Mouse (Mus musculus) small intestine, adult 2 months (tissue): Measurements from ENCODE around the gene Elovl6. TPM values are rescaled to one million over a fixed set of nuclear protein-coding genes. Genes with fewer than 3 reads are reported as not detected.

ENCODE experiments used
- H3K27ac ChIP-seq: fragments of 200-500 bp; 2 replicates; pipeline ENCODE4 v1.5.1; 2012; ENCODE audit warnings: low read depth, low read length, control low read depth, inconsistent platforms; ENCODE audit not compliant: insufficient read depth
- H3K27me3 ChIP-seq: fragments of 200-500 bp; 2 replicates; pipeline ENCODE4 v1.6.1; 2012; ENCODE audit warnings: mild to moderate bottlenecking, moderate library complexity, low read length, inconsistent platforms; ENCODE audit not compliant: control insufficient read depth, insufficient read depth
- H3K36me3 ChIP-seq: fragments of 200-500 bp; 2 replicates; pipeline ENCODE4 v1.6.1; 2012; ENCODE audit warnings: mild to moderate bottlenecking, low read length, control low read depth, inconsistent platforms; ENCODE audit not compliant: control insufficient read depth, insufficient read depth
- H3K4me1 ChIP-seq: fragments of 200-500 bp; 2 replicates; pipeline ENCODE4 v1.6.1; 2012; ENCODE audit warnings: low read length, inconsistent platforms, mixed read lengths; ENCODE audit not compliant: control insufficient read depth, insufficient read depth, insufficient read length
- H3K4me3 ChIP-seq: fragments of 200-500 bp; 2 replicates; pipeline ENCODE4 v1.5.1; 2012; ENCODE audit warnings: low read depth, mild to moderate bottlenecking, control low read depth, inconsistent platforms, low read length, moderate library complexity
- CTCF ChIP-seq: fragments of 200-500 bp; IDR thresholded peaks from 2 replicates; pipeline ENCODE4 v1.5.1; 2012; ENCODE audit warnings: low read depth, mild to moderate bottlenecking, control low read depth, inconsistent platforms, low read length, moderate library complexity, mixed read lengths; ENCODE audit not compliant: insufficient replicate concordance, insufficient read length; ENCODE audit errors: extremely low read depth
- POLR2A ChIP-seq: fragments of 200-500 bp; IDR thresholded peaks from 2 replicates; pipeline ENCODE4 v1.6.1; 2012; ENCODE audit warnings: low read depth, mild to moderate bottlenecking, control low read depth, inconsistent platforms, low read length, moderate library complexity
- WGBS: fragments of 180-500 bp; shearing (Covaris S2); methylation state at CpG from one replicate; pipeline ENCODE4 v1.1.7; 2018; 5-methylcytosine and 5-hydroxymethylcytosine counted together
- polyA plus RNA-seq: library from polyadenylated mRNA; depleted of rRNA; stranded (reverse); fragments of >200 nt; gene quantifications from 2 replicates; pipeline ENCODE4 v1.2.3, GENCODE M21; 2012

Gene Elovl6
- polyA plus RNA-seq, 1 experiment = 25.3 TPM

- no peaks in the 10 kb centered on the region for H3K36me3 ChIP-seq
- H3K4me1 ChIP-seq = peaks cover 32% of the 10 kb centered on the region; the same call in 1 of the 2 replicates
- no peaks in the 10 kb centered on the region for H3K27me3 ChIP-seq
- H3K4me3 ChIP-seq = no peak overlapping the region
- no peak for TF ChIP-seq POLR2A
- H3K27ac ChIP-seq = no peak overlapping the region
- 72% methylated on average over 4 of the region's 4 CpGs for WGBS
These were observed 41.5 kb downstream of the Elovl6 start for GRCm38 (mm10) chr3:129573609-129574008.

DNA sequence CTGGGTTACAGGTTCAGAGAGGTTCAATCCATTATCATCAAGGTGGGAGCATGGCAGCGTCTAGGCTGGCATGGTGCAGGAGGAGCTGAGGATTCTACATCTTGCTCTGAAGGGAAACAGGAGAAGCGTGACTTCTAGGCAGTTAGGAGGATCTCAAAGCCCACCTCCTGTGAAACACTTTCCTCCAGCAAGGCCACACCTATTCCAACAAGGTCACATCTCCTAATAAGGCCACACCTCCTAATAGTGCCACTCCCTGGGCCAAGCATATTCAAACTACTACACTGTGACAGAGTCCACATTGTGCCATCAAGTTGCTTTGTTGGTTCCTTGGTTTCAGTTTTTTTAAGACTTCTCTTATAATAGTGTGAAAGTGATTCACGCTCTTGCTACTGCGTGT, 42.9 kb downstream of the Elovl6 start:
- Histone ChIP-seq H3K27ac (peak overlapping the region; percentile 95), H3K4me1 (peaks cover 41% of the 10 kb centered on the region), H3K4me3 (no peak overlapping the region), H3K36me3 (no peaks in the 10 kb centered on the region), H3K27me3 (no peaks in the 10 kb centered on the region)
- 38% methylated on average over 4 of the region's 4 CpGs for WGBS
- TF ChIP-seq POLR2A (no peak), CTCF (no peak)

DNA sequence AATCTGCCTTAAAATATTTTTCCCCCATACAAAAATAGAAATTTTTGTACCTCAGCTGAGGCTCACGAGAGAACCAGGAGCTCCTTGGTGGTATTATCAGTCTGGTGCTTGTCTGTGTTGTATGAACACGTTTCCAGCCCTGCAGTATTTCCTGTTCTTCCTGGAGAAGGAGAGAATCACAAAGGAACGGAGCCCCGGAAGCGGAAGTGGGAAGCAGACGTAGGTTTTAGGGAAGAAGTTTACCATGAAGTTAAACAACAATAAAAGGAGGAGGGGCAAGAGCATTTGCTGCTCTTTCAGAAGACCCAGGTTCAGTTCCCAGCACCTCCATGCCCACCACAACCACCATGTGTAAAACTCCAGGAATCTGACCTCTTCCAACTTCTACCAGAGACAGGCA, 44.4 kb downstream of the Elovl6 start:
- TF ChIP-seq POLR2A = no peak
- no peak for TF ChIP-seq CTCF
- WGBS = 92% methylated on average over 6 of the region's 6 CpGs
- no peak overlapping the region for H3K4me3 ChIP-seq
- 0 out of 2 replicates have a peak overlapping the region, but pooled peaks have one; percentile 3 for H3K27ac ChIP-seq
- H3K36me3 ChIP-seq = no peaks in the 10 kb centered on the region
- H3K4me1 ChIP-seq = peaks cover 48% of the 10 kb centered on the region
- no peaks in the 10 kb centered on the region for H3K27me3 ChIP-seq

DNA sequence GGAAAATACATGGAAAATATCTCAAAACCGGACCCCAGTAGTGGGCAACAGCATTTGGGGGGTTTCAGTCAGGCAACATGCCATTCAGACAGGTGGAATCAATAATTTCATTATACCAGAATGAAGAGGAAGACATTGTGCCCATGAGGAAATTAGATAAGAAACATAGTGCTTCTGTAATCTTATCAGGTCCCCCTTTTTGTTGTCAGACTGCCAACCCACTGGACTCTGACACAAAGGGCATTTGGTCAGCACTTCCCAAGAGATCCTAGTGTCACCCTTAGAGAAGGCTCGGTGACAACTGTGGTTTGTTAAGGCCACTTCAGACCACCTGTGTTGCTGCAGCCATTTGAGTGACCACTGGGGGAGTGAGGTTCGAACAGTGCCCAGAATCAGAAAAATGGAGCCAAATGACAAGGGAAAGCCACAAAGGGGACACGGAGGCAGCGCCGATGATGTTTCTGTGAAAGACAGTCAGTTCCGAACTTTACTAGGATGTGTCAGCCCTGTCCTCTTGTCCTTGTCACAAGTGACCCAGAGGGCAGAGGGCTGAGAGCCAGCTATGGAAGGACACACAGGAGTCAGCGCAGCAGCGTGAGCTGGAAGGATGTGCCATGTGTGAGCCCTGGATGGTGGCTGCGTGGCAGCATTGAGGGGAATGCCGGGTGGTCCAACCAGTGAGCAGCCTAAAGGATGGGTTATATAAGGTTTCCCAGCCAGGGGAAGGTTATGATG, 46.8 kb downstream of the Elovl6 start:
- no peaks in the 10 kb centered on the region for H3K27me3 ChIP-seq
- no peaks in the 10 kb centered on the region for H3K36me3 ChIP-seq
- 65% methylated on average over 11 of the region's 11 CpGs for WGBS
- TF ChIP-seq CTCF = no peak
- TF ChIP-seq POLR2A = no peak
- H3K27ac ChIP-seq = peak overlapping the region; percentile 96
- H3K4me1 ChIP-seq = peaks cover 43% of the 10 kb centered on the region
- H3K4me3 ChIP-seq = peak overlapping the region; percentile 12; the same call in 1 of the 2 replicates

- Histone ChIP-seq H3K36me3 (no peaks in the 10 kb centered on the region), H3K4me3 (no peak overlapping the region), H3K27me3 (no peaks in the 10 kb centered on the region), H3K27ac (peak overlapping the region; percentile 95), H3K4me1 (peaks cover 44% of the 10 kb centered on the region)
- no peak for TF ChIP-seq CTCF
- TF ChIP-seq POLR2A = no peak
- WGBS = 22% methylated on average over 3 of the region's 3 CpGs
These were observed 48.9 kb downstream of the Elovl6 start for GRCm38 (mm10) chr3:129581024-129581423.

DNA sequence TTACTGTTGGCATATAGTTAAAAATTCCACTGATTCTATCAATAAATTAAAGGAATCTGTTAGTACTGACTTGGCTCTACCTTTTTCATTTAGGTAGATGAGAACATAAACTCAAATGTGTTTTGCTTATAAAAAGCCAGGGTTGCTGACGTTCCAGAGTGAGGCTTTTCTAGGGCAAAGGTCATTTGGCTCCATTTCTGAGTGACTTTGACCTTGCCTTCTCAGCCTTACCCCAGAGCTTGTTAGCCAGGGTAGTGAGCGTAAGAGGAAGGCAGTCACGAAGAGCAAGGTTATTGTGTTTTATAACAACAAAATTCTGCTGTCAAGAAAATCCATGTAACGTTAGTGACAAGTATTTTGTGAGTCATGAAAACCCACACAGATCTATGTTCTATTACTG, 50.3 kb downstream of the Elovl6 start:
- Histone ChIP-seq H3K27ac (peak overlapping the region; percentile 95), H3K27me3 (no peaks in the 10 kb centered on the region), H3K4me3 (no peak overlapping the region), H3K4me1 (peaks cover 47% of the 10 kb centered on the region), H3K36me3 (0 out of 2 replicates have a peak, but pooled peaks cover 1% of the 10 kb centered on the region)
- TF ChIP-seq POLR2A (no peak), CTCF (no peak)
- WGBS = 25% methylated on average over 4 of the region's 4 CpGs

- Histone ChIP-seq H3K36me3 (0 out of 2 replicates have a peak, but pooled peaks cover 1% of the 10 kb centered on the region), H3K27me3 (no peaks in the 10 kb centered on the region), H3K4me1 (peaks cover 49% of the 10 kb centered on the region), H3K27ac (peak overlapping the region; percentile 83), H3K4me3 (no peak overlapping the region)
- no peak for TF ChIP-seq CTCF
- TF ChIP-seq POLR2A = no peak
- WGBS = 31% methylated on average over 5 of the region's 5 CpGs
These were observed 51.1 kb downstream of the Elovl6 start for GRCm38 (mm10) chr3:129583290-129583689.

- Histone ChIP-seq H3K27ac (peak overlapping the region; percentile 89), H3K27me3 (no peaks in the 10 kb centered on the region), H3K4me1 (peaks cover 38% of the 10 kb centered on the region; the same call in 1 of the 2 replicates), H3K36me3 (0 out of 2 replicates have a peak, but pooled peaks cover 1% of the 10 kb centered on the region), H3K4me3 (no peak overlapping the region)
- WGBS = 17% methylated on average over 8 of the region's 8 CpGs
- TF ChIP-seq CTCF (no peak), POLR2A (no peak)
These were observed 55.8 kb downstream of the Elovl6 start for GRCm38 (mm10) chr3:129587916-129588315.
